Mouse (Mus musculus) limb, embryonic 14.5 days (tissue): ENCODE measurements at regions not wholly inside any gene's neighbourhood (a gene's known extent, or its start where the extent isn't known, plus 50 kb on each side); places are given as distances from the start of the nearest gene placed in this dataset.

ENCODE experiments used
- ATAC-seq: fragments of 200-750 bp; cut with Nextera tagmentation; 2 replicates; pipeline ENCODE4 v1.8.0; 2017; ENCODE audit warnings: low read depth, moderate number of reproducible peaks, moderate TSS enrichment; ENCODE audit not compliant: low FRiP score
- DNase-seq: peaks from one replicate; pipeline ENCODE4 v3.0.0-alpha.2; 2015; ENCODE audit warnings: low spot score
- H3K27ac ChIP-seq: fragments of 300-500 bp; sonication (generic); replicated peaks from 2 replicates; pipeline ENCODE4 v1.5.1; 2014; ENCODE audit warnings: low read depth, mild to moderate bottlenecking, low read length, moderate library complexity, mixed read lengths
- H3K27me3 ChIP-seq: fragments of 300-500 bp; sonication (generic); 2 replicates; pipeline ENCODE4 v1.6.1; 2014; ENCODE audit warnings: low read length, mixed read lengths; ENCODE audit not compliant: control insufficient read depth, insufficient read depth
- H3K36me3 ChIP-seq: fragments of 300-500 bp; sonication (generic); 2 replicates; pipeline ENCODE4 v1.6.1; 2014; ENCODE audit warnings: mild to moderate bottlenecking, low read length, moderate library complexity, mixed read lengths; ENCODE audit not compliant: control insufficient read depth, insufficient read depth
- H3K4me1 ChIP-seq: fragments of 300-500 bp; sonication (generic); 2 replicates; pipeline ENCODE4 v1.6.1; 2014; ENCODE audit warnings: antibody characterized with exemption, low read length, mixed read lengths; ENCODE audit not compliant: control insufficient read depth, insufficient read depth
- H3K4me2 ChIP-seq: fragments of 300-500 bp; sonication (generic); replicated peaks from 2 replicates; pipeline ENCODE4 v1.6.1; 2014; ENCODE audit warnings: low read depth, mild to moderate bottlenecking, low read length, moderate library complexity; ENCODE audit not compliant: severe bottlenecking
- H3K4me3 ChIP-seq: fragments of 300-500 bp; sonication (generic); replicated peaks from 2 replicates; pipeline ENCODE4 v1.5.1; 2014; ENCODE audit warnings: low read length
- H3K9ac ChIP-seq: fragments of 300-500 bp; sonication (generic); 2 replicates; pipeline ENCODE4 v1.6.1; 2014; ENCODE audit warnings: mild to moderate bottlenecking, low read depth, low read length, moderate library complexity; ENCODE audit not compliant: severe bottlenecking
- H3K9me3 ChIP-seq: fragments of 300-500 bp; sonication (generic); 2 replicates; pipeline ENCODE4 v1.6.1; 2016; ENCODE audit warnings: low read length; ENCODE audit not compliant: control insufficient read depth
- POLR2A ChIP-seq: fragments of 200-500 bp; IDR thresholded peaks from 2 replicates; pipeline ENCODE4 v1.8.0; 2012; ENCODE audit warnings: inconsistent platforms, mild to moderate bottlenecking, moderate library complexity, borderline replicate concordance; ENCODE audit not compliant: insufficient read depth, insufficient read length; ENCODE audit errors: extremely low read depth
- WGBS: fragments of 180-500 bp; shearing (Covaris S2); extraction: QIAGEN DNeasy Blood & Tissue Kit; methylation state at CpG from one replicate; pipeline ENCODE4 v1.1.7; 2014; 5-methylcytosine and 5-hydroxymethylcytosine counted together

DNA sequence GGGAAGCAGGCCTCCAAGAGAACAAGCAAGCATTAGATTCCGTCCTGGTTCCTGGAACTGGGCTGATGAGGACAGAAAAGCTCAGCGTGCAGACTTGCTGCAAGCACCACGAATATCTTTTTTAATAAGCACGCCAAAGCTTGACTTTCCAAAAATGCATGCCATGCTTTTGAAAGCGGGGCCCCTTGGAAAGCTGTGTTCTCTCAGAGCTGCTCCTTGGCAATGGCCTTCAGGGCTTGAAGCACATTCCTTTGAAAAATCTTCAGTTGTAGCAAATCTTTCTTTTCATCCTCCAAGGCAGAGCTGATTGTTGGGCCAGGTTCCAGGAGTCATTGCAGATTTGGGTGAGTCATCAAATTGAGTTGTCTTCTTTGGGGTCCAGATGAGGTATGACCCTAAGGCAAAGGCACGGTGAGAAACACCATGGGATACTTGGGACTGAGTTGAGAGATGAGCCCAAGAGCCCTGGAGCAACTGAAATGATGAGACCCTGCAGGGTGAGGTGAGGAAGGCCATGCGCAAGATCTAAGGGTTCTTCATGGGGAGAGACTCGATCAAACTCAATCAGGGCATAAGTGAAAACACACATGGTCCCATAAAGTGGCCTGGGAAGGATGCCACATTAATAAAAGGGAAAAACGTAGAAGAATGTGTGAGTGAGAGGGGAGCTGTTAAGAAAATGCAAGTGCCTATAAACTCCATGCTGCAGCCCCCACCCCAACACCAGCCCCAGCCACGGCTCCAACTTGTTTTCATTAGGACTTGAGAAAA lies 72.0 kb downstream of the Rpusd4 start:
- no peaks in the 10 kb centered on the region for H3K36me3 ChIP-seq
- H3K4me2 ChIP-seq = peak overlapping the region; percentile 27; the same call in 1 of the 2 replicates
- TF ChIP-seq POLR2A = no peak
- no peak overlapping the region for H3K4me3 ChIP-seq
- DNase-seq = peak; percentile 86
- ATAC-seq = peak; percentile 53
- no peak overlapping the region for H3K9ac ChIP-seq
- no peaks in the 10 kb centered on the region for H3K9me3 ChIP-seq
- H3K27ac ChIP-seq = peak overlapping the region; percentile 89
- 20% methylated on average over 10 of the region's 10 CpGs for WGBS
- no peaks in the 10 kb centered on the region for H3K27me3 ChIP-seq
- H3K4me1 ChIP-seq = peaks cover 85% of the 10 kb centered on the region

DNA sequence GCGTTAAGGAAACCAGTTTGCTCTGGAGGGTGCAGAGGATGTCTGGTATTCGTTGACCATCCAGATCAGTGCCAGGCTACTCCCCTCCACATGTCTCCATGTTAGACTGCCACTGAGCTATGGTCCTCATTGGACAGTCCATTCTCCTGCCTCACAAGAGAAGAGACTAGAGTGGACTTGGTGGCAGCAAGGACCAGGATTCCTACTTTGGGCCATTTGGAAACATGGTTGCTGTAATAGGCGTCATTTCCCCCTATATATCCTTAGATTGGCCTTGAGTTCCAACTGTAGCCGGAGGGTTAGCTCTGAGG lies 72.6 kb downstream of the Rpusd4 start:
- TF ChIP-seq POLR2A = no peak
- ATAC-seq (no peak), DNase-seq (no peak)
- H3K9ac ChIP-seq = no peak overlapping the region
- H3K27ac ChIP-seq = peak overlapping the region; percentile 89
- no peaks in the 10 kb centered on the region for H3K36me3 ChIP-seq
- H3K27me3 ChIP-seq = no peaks in the 10 kb centered on the region
- no peak overlapping the region for H3K4me3 ChIP-seq
- H3K4me2 ChIP-seq = 0 out of 2 replicates have a peak overlapping the region, but pooled peaks have one; percentile 1
- WGBS = 26% methylated on average over 4 of the region's 4 CpGs
- H3K9me3 ChIP-seq = no peaks in the 10 kb centered on the region
- H3K4me1 ChIP-seq = peaks cover 80% of the 10 kb centered on the region

DNA sequence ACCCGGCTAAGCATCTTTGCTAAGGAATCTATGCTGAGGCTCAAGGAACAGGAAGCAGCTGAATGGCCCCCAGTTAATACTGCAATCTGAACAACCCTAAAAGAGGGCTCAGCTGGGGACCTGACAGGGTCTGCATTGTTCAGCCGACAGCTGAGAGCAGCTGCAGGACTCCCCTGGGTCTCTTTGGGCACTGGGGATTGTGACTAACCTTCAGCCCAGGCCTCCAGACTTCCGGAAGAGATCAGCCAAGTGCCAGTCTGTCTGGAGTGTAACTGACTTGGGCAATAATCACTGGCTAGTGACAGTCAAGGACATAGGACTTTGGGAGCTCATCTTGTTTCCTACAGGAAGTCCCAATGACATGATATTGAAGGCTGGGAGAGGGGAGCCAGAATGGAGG lies 73.1 kb downstream of the Rpusd4 start:
- DNase-seq (peak; percentile 77), ATAC-seq (peak; percentile 45)
- TF ChIP-seq POLR2A = no peak
- Histone ChIP-seq H3K27ac (peak overlapping the region; percentile 89), H3K4me3 (no peak overlapping the region), H3K4me2 (no peak overlapping the region), H3K36me3 (no peaks in the 10 kb centered on the region), H3K4me1 (peaks cover 74% of the 10 kb centered on the region), H3K9me3 (no peaks in the 10 kb centered on the region), H3K27me3 (no peaks in the 10 kb centered on the region), H3K9ac (no peak overlapping the region)
- WGBS = 13% methylated on average over 3 of the region's 3 CpGs

DNA sequence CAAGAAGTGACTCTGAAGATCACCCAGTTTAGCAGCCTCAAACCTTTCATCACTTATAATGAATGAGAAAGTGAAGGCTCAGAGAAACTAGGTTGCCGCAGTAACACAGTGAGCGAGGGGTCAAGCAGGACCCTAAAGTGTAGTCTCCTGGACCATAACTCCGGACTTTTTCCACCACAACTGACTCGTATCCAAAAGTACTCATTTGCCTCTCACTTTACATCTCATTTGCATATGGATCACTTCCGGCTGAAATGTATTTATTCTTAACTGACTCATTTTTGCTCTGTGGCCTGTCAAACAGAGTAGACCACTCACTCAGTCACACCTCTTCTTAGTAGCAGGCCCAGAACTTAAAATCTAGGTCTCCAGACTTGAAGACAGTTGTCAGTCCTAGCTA lies 73.7 kb downstream of the Rpusd4 start:
- Histone ChIP-seq H3K9me3 (no peaks in the 10 kb centered on the region), H3K27me3 (no peaks in the 10 kb centered on the region), H3K4me2 (no peak overlapping the region), H3K4me1 (peaks cover 70% of the 10 kb centered on the region), H3K36me3 (no peaks in the 10 kb centered on the region), H3K4me3 (no peak overlapping the region), H3K27ac (peak overlapping the region; percentile 89), H3K9ac (no peak overlapping the region)
- ATAC-seq = no peak
- TF ChIP-seq POLR2A = no peak
- WGBS = 75% methylated on average over 5 of the region's 5 CpGs
- DNase-seq = no peak

DNA sequence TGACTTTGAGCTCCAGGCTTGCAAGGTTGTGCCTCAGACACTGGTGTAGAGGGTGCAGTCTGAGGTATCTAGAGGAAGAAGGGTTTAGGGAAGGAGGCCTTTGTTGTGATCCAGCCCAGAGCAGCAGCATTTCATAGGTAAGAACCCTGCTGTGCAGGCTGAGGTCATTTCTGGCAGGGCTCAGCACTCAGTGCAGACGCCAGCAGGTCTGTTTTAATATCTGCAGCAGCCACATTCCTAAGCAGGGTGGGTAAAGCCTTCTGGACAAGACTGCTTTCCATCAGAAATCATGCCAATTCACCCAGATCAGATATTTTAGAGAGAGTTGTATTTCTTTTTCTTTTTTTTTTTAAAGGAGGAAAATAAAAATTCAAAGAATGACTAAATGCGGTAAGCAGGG lies 74.8 kb downstream of the Rpusd4 start:
- H3K4me1 ChIP-seq = peaks cover 66% of the 10 kb centered on the region
- peak; percentile 85 for DNase-seq

More for the DNA sequence above, 74.8 kb downstream of the Rpusd4 start:
- no peaks in the 10 kb centered on the region for H3K9me3 ChIP-seq
- H3K4me3 ChIP-seq = no peak overlapping the region
- H3K27me3 ChIP-seq = no peaks in the 10 kb centered on the region
- no peak overlapping the region for H3K4me2 ChIP-seq
- TF ChIP-seq POLR2A = no peak
- H3K36me3 ChIP-seq = no peaks in the 10 kb centered on the region
- peak overlapping the region; percentile 89 for H3K27ac ChIP-seq
- H3K9ac ChIP-seq = peak overlapping the region; percentile 13; the same call in 1 of the 2 replicates
- ATAC-seq = peak; percentile 64
- 4% methylated on average over 2 of the region's 2 CpGs for WGBS
